Mouse (Mus musculus) kidney, postnatal 14 days (tissue): ENCODE data around the gene Neurod2.

Experiments used
- DNase-seq: peaks from one replicate; pipeline ENCODE4 v3.0.0; 2022; ENCODE audit warnings: mixed read lengths

Neurod2 gene

GRCm38 (mm10) chr11:98331401-98331800, 2.0 kb upstream of the Neurod2 start:
- DNase-seq: no peak

- DNase-seq: no peak
These were observed 1.3 kb upstream of the Neurod2 start for GRCm38 (mm10) chr11:98330745-98331204.

GRCm38 (mm10) chr11:98329960-98330744, 704 bp upstream of the Neurod2 start:
- DNase-seq: no peak

GRCm38 (mm10) chr11:98328371-98329069, 928 bp downstream of the Neurod2 start:
- DNase-seq: no peak

GRCm38 (mm10) chr11:98328031-98328370, 1.4 kb downstream of the Neurod2 start:
- no peak for DNase-seq

- DNase-seq: no peak
These were observed 2.1 kb downstream of the Neurod2 start for GRCm38 (mm10) chr11:98327136-98328030.

- DNase-seq: no peak
These were observed 2.7 kb downstream of the Neurod2 start for GRCm38 (mm10) chr11:98326741-98327135.

- DNase-seq: no peak
These were observed 3.6 kb downstream of the Neurod2 start for GRCm38 (mm10) chr11:98325821-98326218.

GRCm38 (mm10) chr11:98325191-98325820, 4.1 kb downstream of the Neurod2 start:
- no peak for DNase-seq

- peak; percentile 56 for DNase-seq
These were observed 5.5 kb downstream of the Neurod2 start for GRCm38 (mm10) chr11:98323933-98324332.

- DNase-seq: no peak
These were observed 6.1 kb downstream of the Neurod2 start for GRCm38 (mm10) chr11:98323136-98323866.

- DNase-seq: no peak
These were observed 7.3 kb downstream of the Neurod2 start for GRCm38 (mm10) chr11:98322159-98322558.

- no peak for DNase-seq
These were observed 7.8 kb downstream of the Neurod2 start for GRCm38 (mm10) chr11:98321677-98322003.

GRCm38 (mm10) chr11:98320806-98321676, 8.4 kb downstream of the Neurod2 start:
- DNase-seq: no peak

GRCm38 (mm10) chr11:98320381-98320780, 9.1 kb downstream of the Neurod2 start:
- DNase-seq: no peak

- DNase-seq: no peak
These were observed 9.5 kb downstream of the Neurod2 start for GRCm38 (mm10) chr11:98319944-98320343.

- DNase-seq: no peak
These were observed 9.9 kb downstream of the Neurod2 start for GRCm38 (mm10) chr11:98319544-98319943.

- no peak for DNase-seq
These were observed 10.3 kb downstream of the Neurod2 start for GRCm38 (mm10) chr11:98319120-98319519.

GRCm38 (mm10) chr11:98318421-98319116, 10.9 kb downstream of the Neurod2 start:
- DNase-seq: no peak

- no peak for DNase-seq
These were observed 12.0 kb downstream of the Neurod2 start for GRCm38 (mm10) chr11:98317479-98317878.
